Mouse (Mus musculus): ENCODE data around the gene S100pbp. TPM values are rescaled to one million over a fixed set of nuclear protein-coding genes. Genes with fewer than 3 reads are reported as not detected.

The S100pbp gene
- polyA plus RNA-seq, 1 experiment from 2014 or later, result 14.5 TPM

DNA sequence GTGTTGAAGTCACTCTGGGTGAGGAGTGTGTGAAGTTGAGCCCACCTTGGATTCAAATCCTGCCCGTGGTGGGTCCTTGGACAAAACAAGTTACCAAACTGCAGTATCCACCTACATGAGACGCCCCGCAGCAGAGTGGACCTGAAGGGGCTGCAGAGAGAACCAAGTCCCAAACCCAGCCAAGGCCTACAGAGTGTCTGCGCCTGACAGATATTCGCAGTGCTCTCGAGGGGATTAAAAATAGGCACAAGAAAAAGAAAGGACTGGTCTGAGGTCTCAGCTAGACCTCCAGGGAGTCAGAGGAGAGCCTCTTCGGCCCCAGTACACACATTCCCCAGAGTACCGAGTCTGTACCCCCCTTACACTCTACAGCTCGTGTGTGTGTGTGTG, 53.3 kb downstream of the S100pbp start:
- TF ChIP-seq CTCF (IDR thresholded peaks at IDR 0.05; ENCODE audit: low read depth), result no peak
- H3K4me3 ChIP-seq (replicated peaks; ENCODE audit: low read depth, low read length), result peak overlapping the region; percentile 53
- no peaks in the 10 kb centered on the region for H3K9me3 ChIP-seq (replicated peaks; ENCODE audit: low read length)
- peak overlapping the region; percentile 71; the same call in 1 of the 2 replicates for H3K9ac ChIP-seq (ENCODE audit: low read depth, low read length)
- ATAC-seq (replicated peaks; ENCODE audit: low FRiP score, low read depth) (no peak), DNase-seq (ENCODE audit: low spot score) (no peak)
- no peaks in the 10 kb centered on the region for H3K36me3 ChIP-seq (ENCODE audit: insufficient read depth, low read length)
- no peak overlapping the region for H3K27ac ChIP-seq
- H3K4me1 ChIP-seq (replicated peaks; ENCODE audit: insufficient read depth, low read length), result 0 out of 2 replicates have a peak, but pooled peaks cover 9% of the 10 kb centered on the region
- peaks cover 9% of the 10 kb centered on the region; the same call in 1 of the 2 replicates for H3K27me3 ChIP-seq (ENCODE audit: insufficient read depth, low read length)
- 35% methylated on average over 9 of the region's 9 CpGs for WGBS
- H3K4me2 ChIP-seq (ENCODE audit: low read length), result peak overlapping the region; percentile 99

DNA sequence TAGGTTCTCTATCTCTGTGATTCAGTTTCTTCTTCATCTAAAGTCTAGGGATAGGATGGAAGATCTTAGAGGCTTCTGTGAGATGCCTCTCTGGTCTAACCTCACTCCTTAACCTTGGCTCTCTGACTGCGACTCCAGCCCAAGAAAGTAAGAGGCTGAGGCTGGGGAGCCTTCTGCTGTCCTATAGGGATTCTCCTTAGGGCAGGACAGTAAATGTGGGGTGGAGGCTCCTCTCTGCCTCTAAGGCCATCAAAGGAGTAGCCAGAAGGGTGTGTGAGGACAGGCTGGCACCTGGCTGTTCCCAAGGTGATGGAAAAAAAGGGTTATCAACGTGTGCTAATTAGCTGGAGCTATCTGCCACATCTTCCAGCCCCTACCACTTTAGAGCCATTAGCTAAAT, 53.9 kb downstream of the S100pbp start:
- DNase-seq (ENCODE audit: low spot score) (no peak), ATAC-seq (replicated peaks; ENCODE audit: low FRiP score, low read depth) (no peak)
- no peaks in the 10 kb centered on the region for H3K36me3 ChIP-seq (ENCODE audit: insufficient read depth, low read length)
- no peak overlapping the region for H3K27ac ChIP-seq
- H3K4me3 ChIP-seq (replicated peaks; ENCODE audit: low read depth, low read length), result no peak overlapping the region; the same call in 1 of the 2 replicates
- peaks cover 9% of the 10 kb centered on the region; the same call in 1 of the 2 replicates for H3K27me3 ChIP-seq (ENCODE audit: insufficient read depth, low read length)
- H3K9me3 ChIP-seq (replicated peaks; ENCODE audit: low read length), result no peaks in the 10 kb centered on the region
- H3K4me2 ChIP-seq (ENCODE audit: low read length), result no peak overlapping the region
- TF ChIP-seq CTCF (IDR thresholded peaks at IDR 0.05; ENCODE audit: low read depth), result no peak
- peaks cover 11% of the 10 kb centered on the region; the same call in 1 of the 2 replicates for H3K4me1 ChIP-seq (replicated peaks; ENCODE audit: insufficient read depth, low read length)
- H3K9ac ChIP-seq (ENCODE audit: low read depth, low read length), result no peak overlapping the region
- WGBS, result 58% methylated on average over 2 of the region's 2 CpGs

DNA sequence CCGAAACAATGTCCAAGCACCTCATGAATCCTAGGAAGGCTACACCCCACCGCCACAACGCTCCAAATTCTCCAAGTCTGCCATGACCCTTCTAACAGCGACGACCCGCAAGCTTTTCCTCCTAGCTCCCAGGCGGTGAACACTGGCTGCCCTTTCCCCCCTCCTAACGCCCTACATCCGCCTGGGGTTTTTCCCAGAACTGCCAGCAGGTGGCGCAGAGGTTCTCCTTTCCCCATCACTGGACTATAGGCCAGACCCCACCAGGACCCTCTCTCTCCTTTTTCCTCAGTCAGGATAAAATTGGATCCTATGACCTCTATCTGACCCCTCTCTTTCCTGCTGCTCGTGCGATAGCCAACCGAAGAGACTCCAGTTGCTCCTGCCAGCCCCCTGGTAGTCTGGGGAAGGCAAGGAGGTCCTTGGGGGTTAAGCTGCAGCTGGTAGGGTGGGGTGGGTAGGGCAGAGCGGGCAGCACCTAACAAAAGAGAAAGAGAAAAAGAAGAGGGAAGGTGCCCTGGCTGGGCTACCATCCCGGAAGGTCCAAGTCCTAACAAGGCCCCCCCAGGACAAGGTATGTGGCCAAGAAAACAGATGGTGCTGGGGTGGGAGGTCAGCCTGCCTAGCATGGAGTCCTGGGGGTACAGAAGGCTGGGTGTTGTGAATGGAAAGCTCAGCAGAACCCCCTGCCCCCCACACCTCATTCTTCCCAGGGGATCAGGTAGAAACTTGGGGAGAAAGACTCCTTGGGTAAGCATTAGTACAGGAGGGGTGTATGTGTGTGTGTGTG, 54.5 kb downstream of the S100pbp start:
- Histone ChIP-seq H3K27me3 (ENCODE audit: insufficient read depth, low read length) (peaks cover 9% of the 10 kb centered on the region; the same call in 1 of the 2 replicates), H3K4me1 (replicated peaks; ENCODE audit: insufficient read depth, low read length) (peaks cover 17% of the 10 kb centered on the region), H3K9me3 (replicated peaks; ENCODE audit: low read length) (no peaks in the 10 kb centered on the region), H3K27ac (no peak overlapping the region), H3K36me3 (ENCODE audit: insufficient read depth, low read length) (no peaks in the 10 kb centered on the region), H3K4me3 (replicated peaks; ENCODE audit: low read depth, low read length) (no peak overlapping the region), H3K4me2 (ENCODE audit: low read length) (peak overlapping the region; percentile 21; the same call in 1 of the 2 replicates), H3K9ac (ENCODE audit: low read depth, low read length) (no peak overlapping the region)
- DNase-seq (ENCODE audit: low spot score) (peak; percentile 88), ATAC-seq (replicated peaks; ENCODE audit: low FRiP score, low read depth) (no peak)
- peak; percentile 91 for TF ChIP-seq CTCF (IDR thresholded peaks at IDR 0.05; ENCODE audit: low read depth)
- WGBS, result 9% methylated on average over 15 of the region's 15 CpGs

DNA sequence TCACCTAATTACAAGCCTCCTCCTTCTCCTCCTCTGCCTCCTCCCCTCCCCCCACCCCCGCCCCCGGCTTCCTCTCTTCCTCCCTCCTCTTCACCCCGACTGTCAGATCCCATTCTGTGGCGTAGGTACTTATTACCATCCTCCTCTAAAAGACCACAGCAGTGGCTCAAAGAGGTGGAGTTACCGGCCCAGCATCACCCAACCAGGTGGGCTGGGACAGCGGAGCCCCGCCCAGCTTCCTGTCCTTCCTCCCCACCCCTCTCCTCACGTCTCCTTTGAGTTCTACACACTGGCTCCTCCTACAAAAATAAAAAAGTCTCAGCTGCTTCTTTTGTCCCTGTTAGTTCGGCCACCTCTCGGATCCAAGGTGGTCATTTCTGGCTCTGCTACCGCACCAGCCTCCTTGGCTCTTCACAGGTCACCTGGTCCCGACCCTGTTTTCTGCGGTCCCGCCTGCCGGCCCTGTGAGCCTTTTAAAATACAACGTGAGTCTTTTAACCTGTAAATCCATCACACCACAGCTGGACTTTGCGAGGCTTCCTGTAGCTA, 58.7 kb downstream of the S100pbp start:
- Histone ChIP-seq H3K27me3 (ENCODE audit: insufficient read depth, low read length) (0 out of 2 replicates have a peak, but pooled peaks cover 1% of the 10 kb centered on the region), H3K4me3 (replicated peaks; ENCODE audit: low read depth, low read length) (peak overlapping the region; percentile 27), H3K9me3 (replicated peaks; ENCODE audit: low read length) (no peaks in the 10 kb centered on the region), H3K36me3 (ENCODE audit: insufficient read depth, low read length) (no peaks in the 10 kb centered on the region), H3K4me1 (replicated peaks; ENCODE audit: insufficient read depth, low read length) (peaks cover 13% of the 10 kb centered on the region), H3K27ac (peak overlapping the region; percentile 67), H3K9ac (ENCODE audit: low read depth, low read length) (peak overlapping the region; percentile 14; the same call in 1 of the 2 replicates), H3K4me2 (ENCODE audit: low read length) (peak overlapping the region; percentile 56)
- no peak for TF ChIP-seq CTCF (IDR thresholded peaks at IDR 0.05; ENCODE audit: low read depth)
- DNase-seq (ENCODE audit: low spot score) (peak; percentile 88), ATAC-seq (replicated peaks; ENCODE audit: low FRiP score, low read depth) (peak; percentile 83)
- WGBS, result 3% methylated on average over 17 of the region's 17 CpGs

DNA sequence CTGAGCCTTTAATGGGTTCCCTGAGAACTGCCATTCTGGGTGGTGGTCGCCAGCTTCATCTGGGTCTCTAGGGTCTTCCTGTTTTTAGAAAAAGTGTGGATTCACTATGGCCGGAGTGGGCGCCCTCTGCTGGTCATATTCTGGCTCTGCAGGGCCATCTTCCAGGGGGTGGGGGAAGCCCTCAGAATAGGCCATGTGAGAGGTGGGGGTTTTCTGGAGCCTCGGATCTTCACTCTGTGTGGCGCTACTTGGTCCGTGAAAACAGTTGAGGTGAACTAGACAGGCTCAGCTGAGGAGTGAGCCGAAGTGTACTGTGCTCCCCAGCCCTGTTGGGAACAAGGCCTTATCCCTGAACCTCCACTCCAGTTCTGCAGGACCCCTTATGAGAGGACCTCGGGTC, 59.4 kb downstream of the S100pbp start:
- WGBS, result 4% methylated on average over 8 of the region's 8 CpGs
- H3K27me3 ChIP-seq (ENCODE audit: insufficient read depth, low read length), result no peaks in the 10 kb centered on the region
- H3K4me1 ChIP-seq (replicated peaks; ENCODE audit: insufficient read depth, low read length), result peaks cover 17% of the 10 kb centered on the region
- peak overlapping the region; percentile 67; the same call in 1 of the 2 replicates for H3K27ac ChIP-seq
- TF ChIP-seq CTCF (IDR thresholded peaks at IDR 0.05; ENCODE audit: low read depth), result peak; percentile 88
- 0 out of 2 replicates have a peak overlapping the region, but pooled peaks have one; percentile 27 for H3K4me3 ChIP-seq (replicated peaks; ENCODE audit: low read depth, low read length)
- peak; percentile 70 for DNase-seq (ENCODE audit: low spot score)
- no peaks in the 10 kb centered on the region for H3K36me3 ChIP-seq (ENCODE audit: insufficient read depth, low read length)
- H3K9ac ChIP-seq (ENCODE audit: low read depth, low read length), result peak overlapping the region; percentile 14; the same call in 1 of the 2 replicates
- ATAC-seq (replicated peaks; ENCODE audit: low FRiP score, low read depth), result peak; percentile 37; the same call in 1 of the 2 replicates
- peak overlapping the region; percentile 56 for H3K4me2 ChIP-seq (ENCODE audit: low read length)
- H3K9me3 ChIP-seq (replicated peaks; ENCODE audit: low read length), result no peaks in the 10 kb centered on the region

DNA sequence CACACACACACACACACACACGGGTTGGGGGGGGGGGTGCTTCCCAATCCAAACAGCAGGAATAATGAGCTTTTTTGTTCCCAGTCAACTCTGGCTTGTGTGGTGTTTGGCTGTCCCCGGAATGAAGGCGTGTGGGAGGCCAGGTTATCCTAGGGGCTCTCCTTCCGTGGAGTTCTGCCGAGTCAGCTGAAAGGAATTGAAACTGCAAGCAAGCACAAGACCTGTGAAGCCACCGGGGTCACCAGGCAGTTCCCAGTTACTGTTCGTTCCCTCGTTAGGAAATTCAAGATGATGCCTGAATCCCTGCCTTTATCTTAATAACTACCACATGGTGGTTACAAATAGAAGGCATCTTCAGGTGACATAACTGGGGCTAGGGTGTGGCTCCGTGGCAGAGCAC, 60.1 kb downstream of the S100pbp start:
- no peaks in the 10 kb centered on the region for H3K27me3 ChIP-seq (ENCODE audit: insufficient read depth, low read length)
- no peaks in the 10 kb centered on the region for H3K36me3 ChIP-seq (ENCODE audit: insufficient read depth, low read length)
- H3K9me3 ChIP-seq (replicated peaks; ENCODE audit: low read length), result no peaks in the 10 kb centered on the region
- no peak for TF ChIP-seq CTCF (IDR thresholded peaks at IDR 0.05; ENCODE audit: low read depth)
- H3K4me3 ChIP-seq (replicated peaks; ENCODE audit: low read depth, low read length), result no peak overlapping the region
- H3K4me2 ChIP-seq (ENCODE audit: low read length), result no peak overlapping the region
- no peak for ATAC-seq (replicated peaks; ENCODE audit: low FRiP score, low read depth)
- no peak overlapping the region for H3K9ac ChIP-seq (ENCODE audit: low read depth, low read length)
- no peak overlapping the region for H3K27ac ChIP-seq
- H3K4me1 ChIP-seq (replicated peaks; ENCODE audit: insufficient read depth, low read length), result peaks cover 20% of the 10 kb centered on the region
- DNase-seq (ENCODE audit: low spot score), result peak; percentile 35
- WGBS, result 17% methylated on average over 9 of the region's 9 CpGs

Data from kidney, postnatal 0 days (tissue).